Mouse (Mus musculus): ENCODE measurements at regions not wholly inside any gene's neighbourhood (a gene's known extent, or its start where the extent isn't known, plus 50 kb on each side); places are given as distances from the start of the nearest gene placed in this dataset.

DNA sequence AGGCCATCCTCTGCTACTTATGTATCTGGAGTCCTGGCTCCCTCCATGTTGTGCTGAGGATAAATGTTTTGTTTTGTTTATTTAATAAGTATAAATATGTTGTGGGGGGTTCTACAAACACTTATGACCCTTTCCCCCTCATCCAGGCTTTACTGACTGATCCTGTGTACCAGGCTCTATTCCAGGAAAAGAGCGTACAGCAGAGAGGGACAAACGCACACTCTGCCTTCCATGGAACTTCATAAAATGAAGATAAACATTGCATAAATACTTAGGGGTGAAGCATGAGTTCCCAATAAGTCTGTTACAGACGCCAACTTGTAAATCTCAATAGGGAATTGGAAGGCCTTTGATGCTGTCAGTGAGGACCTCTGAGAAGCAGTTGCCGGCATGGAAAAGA is 263.7 kb upstream of the Atp2b1 start:
- no peak for DNase-seq (ENCODE audit: inconsistent ontology term)

DNA sequence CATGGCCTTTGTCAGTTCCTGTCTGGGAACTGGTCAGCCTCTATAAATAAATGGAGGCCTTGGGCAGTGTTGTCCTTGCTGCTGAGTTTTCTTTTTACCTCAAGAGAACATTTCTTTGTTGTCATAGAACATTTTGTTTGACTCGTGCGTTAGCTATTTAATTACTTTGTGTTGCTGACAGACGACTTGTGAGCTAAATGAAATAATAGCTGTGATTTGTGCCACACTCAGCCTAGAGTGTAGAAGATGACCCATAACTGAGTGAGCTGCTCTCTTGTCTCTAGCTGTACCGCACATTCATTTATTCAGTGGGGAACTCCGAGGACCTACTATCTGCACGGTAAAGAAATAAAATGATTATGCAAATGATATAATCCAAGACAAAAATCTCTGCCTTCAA is 263.1 kb upstream of the Atp2b1 start:
- DNase-seq (ENCODE audit: inconsistent ontology term), result no peak

DNA sequence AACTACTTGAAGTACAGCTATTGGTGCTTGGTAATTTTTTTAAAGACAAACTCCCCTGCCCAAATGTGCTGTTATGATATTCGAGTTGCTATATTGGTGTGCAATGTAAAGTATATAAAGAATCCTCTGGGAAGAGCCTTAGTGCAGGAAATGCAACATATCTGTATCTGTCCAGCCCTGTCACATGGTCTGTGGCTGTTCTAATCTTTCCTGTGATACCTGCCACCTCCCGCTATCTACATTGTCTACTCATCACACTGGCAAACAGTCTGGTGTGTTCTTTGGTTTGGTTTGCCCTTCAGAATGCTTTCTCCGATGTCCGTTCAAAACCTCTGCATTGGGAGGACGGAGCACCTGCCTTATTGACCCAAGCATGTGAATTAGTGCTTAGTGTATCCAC is 262.6 kb upstream of the Atp2b1 start:
- DNase-seq (ENCODE audit: inconsistent ontology term), result no peak

DNA sequence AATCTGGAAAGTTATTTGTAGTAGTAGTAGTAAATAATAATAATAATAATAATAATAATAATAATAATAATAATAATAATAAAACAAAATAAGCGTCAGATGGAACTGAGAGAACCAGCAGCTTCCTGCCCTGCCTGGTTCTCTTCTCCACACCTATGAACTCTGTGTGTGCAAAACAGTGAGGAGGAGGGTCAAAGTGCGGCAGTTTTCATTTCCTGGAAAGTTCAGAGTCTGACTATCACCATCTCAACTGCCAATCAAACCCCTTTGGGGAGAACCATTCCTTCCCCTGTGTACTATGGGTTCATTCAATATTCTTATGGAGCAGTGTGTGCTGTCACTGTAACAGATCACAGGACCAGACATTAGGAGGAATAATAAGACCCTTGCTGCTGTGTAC is 262.1 kb upstream of the Atp2b1 start:
- DNase-seq (ENCODE audit: inconsistent ontology term), result no peak

DNA sequence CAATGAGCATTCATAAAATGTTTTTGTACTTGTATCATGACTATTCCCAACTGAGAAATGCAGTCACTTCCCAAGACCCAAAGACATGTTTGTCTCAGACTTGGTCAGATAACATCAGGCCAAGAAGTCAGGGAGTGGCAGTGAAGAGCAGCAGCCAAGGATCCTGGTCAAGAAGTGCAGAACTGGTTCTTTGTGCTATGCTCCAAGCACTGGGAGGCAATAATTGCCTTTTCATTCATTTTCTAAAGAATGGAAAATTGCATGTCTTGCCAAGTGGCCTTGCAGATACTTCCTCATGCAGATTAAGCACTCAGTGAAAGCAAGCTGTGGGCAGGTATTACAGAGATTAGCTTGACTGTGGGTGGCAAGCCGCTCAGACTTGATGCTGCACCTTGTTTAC is 253.5 kb upstream of the Atp2b1 start:
- peak; percentile 34 for DNase-seq (ENCODE audit: inconsistent ontology term)

DNA sequence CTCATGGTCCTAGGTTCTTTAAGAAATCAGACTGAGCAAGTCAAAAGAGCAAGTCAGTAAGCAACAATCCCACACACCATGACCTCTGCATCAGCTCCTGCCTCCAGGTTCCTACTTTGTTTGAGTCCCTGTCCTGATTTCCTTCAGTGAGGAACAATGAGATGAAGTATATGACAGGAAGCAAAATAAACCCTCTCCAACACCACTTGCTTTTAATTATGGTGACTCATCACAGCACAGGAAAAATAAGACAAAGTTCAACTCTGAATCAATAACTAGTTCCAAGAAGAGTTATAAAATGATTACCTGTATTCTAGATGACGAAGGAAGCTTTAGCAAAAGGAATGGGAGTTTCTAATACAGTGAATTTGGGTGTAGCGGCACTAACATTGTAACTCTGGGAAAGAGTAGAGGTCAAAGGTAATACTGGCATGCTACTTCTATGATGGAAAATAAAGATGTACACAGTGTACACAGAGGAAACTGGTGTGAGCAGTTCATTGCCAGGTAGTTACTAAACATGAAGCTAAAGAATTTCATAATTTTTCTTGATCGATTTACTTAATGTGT is 248.2 kb upstream of the Atp2b1 start:
- no peak for DNase-seq (ENCODE audit: inconsistent ontology term)

DNA sequence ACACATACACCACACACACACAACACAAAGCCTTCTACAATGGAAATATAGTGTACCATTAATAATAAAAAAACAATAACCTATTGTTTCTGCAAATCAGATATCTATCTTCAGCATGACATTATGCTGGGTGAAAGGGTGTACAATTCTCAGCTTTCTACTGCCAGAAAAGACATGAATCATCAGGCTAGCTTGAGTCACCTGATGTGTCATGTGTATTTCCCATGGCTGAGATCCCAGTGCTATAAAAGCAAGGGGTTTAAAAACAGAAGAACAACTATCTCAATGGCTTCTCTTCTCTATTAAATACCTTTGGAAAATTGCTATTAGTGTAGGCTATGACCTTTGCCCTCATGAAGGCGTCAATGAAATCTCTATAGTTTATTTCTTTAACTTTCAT is 246.5 kb upstream of the Atp2b1 start:
- peak; percentile 35 for DNase-seq (ENCODE audit: inconsistent ontology term)

DNA sequence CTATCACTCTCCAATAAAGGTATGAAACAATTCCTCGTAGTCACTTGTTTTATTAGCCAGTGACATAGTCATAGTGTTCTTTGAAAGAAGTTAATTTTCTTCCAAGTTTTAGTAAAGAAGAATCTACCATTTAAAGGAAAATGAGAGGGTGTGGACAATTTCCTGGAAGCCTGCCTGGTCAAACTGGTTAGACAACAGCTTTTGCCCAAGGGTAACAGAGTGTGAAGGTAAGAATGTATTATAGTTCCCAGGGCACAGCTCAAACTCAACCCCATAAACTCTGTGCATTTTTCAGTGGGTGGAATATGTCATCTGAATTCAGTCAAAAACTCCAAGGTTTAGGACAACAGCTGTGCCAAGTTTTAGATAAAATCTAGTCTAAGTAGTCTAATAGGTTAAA is 240.1 kb upstream of the Atp2b1 start:
- no peak for DNase-seq (ENCODE audit: inconsistent ontology term)

DNA sequence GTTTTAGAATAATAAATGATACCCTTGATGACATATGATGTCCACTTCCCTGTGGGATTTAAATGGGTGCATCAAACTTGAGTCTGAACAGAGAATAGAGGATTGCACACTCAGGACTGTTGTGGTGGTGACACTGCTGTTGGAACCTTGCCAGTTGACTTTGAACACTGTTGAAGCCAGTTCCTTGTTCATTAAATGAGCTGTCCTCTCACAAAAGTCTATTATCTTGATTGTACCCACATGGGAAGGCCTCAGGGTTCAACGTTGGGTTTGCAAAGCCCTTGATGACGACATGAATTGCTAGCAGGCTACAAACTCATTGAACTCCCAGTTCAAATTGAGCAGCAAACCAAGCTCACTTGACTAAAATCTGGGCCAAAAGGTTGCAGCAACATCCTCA is 237.3 kb upstream of the Atp2b1 start:
- DNase-seq (ENCODE audit: inconsistent ontology term), result peak; percentile 30

DNA sequence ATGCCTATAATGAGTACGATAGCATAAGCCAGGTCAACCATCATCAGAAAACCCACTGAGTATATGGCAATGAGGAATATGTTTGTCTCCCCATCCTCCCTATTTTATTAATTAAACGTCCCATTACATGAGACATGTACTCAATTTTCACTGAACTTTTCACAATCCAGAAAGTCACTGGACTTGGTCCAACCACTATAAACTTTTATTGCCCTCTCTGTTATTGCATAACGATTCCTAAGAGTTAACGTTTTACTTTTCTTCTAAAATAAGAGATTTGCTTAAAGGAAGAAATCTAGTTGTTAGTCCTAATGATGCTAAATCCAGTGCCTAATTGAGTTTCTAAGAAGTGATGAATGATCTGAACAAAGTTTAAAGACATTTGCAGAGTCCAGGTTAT is 236.0 kb upstream of the Atp2b1 start:
- DNase-seq (ENCODE audit: inconsistent ontology term), result no peak

DNA sequence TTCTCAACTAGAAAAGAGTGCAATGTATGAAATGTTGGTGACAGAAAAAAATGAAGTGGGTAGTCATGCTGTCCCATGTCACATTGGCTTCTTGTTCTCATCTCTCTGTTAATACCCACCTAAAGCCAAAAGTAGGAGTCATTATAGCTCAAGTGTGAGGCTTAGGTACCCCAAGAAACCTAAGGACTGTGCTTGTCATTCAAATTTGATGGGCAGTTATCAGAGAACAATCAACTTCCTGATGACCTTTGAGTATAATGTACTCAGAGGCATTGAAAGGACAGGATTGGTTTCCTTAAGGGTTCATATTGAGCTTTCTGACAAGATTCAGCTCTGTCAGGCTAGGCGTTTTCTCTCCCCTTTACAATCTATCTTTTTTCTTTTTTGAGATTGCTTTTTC is 231.8 kb upstream of the Atp2b1 start:
- DNase-seq (ENCODE audit: inconsistent ontology term), result no peak

DNA sequence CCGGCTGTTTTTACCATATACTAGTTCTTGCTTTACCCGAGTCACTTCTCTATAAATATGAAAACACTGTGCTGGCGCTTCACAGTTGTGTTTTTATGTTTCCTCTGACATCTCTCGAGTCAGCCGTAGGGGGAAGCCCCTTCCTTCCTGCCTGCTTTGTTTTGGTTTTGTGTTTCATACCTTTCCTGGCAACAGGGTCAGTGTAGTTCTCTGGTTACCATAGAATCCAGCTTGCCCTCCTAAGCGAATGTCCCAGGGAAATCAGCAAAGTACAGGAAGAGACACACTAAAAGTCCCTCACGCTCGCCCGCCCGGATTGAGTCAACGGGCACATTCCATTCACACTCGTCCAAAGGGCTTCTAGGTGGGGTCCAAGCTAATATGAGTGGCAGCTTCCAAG is 230.0 kb upstream of the Atp2b1 start:
- DNase-seq (ENCODE audit: inconsistent ontology term), result peak; percentile 13

DNA sequence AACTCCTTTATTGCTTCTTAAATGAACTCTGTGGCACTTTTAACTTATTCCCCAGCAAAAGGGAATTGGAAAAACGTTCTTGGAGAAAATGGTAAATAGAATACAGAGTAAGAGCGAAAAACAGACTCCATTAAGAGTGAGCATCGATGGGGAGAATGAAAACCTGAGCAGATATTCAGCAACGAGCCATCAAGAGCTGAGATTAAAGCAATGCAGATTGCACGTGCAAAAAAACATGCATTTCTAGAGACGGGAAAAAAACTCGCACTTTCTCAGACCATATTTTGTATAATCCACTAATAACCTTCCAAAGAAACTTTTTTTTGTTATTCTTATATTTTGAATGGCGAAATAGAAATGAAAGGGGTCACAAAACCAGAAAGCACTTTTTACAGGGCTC is 229.5 kb upstream of the Atp2b1 start:
- DNase-seq (ENCODE audit: inconsistent ontology term), result no peak

DNA sequence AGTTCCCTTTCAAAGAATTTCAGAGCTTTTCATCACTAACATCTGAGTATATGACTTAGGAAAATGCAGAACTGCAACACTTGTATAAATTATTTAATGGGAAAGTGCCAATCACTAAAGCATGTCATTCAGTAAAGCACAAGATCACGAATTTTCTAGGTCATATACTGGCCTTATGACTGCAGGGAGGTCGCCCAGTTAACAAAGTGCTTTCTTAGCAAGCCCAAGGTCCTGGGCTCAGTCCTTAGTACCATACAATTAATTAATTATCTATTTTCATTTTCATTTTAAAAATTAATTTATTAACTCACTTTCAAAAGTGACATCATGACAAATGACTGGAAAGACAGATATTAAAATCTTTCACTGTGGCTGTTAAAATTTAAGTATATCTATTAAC is 228.5 kb upstream of the Atp2b1 start:
- no peak for DNase-seq (ENCODE audit: inconsistent ontology term)

DNA sequence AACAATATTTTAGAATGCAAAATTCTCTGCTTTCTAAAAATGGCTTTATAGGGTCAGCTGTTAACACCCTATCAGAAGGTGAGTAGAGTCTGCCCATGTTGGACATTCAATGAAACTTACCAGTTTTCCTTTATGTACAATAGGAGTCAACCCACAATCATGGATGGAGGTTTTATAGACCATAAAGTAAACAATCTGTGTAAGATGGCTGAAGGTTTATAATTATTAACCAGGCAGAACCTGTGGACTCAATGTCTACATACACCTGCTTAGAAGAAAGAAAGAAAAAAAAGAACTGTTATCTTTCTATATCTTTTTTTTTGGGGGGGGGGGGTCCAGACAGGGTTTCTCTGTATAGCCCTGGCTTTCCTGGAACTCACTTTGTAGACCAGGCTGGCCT is 227.8 kb upstream of the Atp2b1 start:
- no peak for DNase-seq (ENCODE audit: inconsistent ontology term)

DNA sequence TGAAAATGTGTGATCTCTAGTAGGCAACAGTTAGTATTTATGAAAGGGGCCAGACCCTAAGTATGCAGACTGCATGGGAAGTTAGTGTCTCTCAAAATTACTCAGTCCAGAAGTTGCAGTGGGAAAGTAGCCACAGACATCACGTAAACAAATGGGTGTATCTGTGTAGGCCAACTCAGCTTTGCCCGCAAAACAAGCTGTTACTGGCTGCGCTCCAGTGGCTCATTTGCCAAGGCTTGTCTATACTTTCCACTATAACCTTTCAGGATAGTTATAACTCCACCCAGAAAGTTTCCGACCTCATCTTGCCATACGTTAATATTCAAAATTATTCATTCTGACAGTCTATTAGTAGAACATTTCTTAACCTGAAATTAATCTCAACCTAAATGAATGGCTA is 222.4 kb upstream of the Atp2b1 start:
- DNase-seq (ENCODE audit: inconsistent ontology term), result no peak

DNA sequence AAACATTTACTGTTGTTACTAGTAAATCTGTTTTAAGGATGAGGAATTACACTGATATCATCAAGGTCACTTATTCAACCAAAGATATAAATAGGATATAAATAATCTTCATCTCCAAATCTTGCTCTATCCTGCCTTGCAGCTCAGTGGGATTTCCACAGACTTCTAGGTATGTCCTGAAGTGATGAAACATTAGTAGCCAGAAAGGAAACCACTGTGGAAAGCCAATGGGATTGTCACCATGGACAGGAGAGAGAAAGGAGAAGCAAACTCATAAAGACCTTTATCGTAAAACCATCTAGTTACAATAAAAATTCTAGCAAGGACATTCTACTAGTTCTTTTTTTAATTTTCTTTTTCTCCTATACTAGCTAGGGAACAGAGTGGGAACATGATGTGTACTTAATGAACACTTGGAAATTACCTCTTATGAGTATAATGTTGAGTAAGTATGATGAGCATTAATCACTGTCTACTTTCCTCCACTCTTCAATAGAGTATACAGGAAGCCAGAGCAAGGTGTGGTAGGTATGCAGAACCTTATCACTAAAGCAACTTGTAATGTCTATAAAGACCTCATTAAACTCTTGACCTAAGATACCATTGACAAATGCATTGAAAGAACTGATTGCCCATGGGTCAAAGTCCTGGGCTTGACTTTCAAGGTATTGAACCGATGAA is 219.4 kb upstream of the Atp2b1 start:
- no peak for DNase-seq (ENCODE audit: inconsistent ontology term)

DNA sequence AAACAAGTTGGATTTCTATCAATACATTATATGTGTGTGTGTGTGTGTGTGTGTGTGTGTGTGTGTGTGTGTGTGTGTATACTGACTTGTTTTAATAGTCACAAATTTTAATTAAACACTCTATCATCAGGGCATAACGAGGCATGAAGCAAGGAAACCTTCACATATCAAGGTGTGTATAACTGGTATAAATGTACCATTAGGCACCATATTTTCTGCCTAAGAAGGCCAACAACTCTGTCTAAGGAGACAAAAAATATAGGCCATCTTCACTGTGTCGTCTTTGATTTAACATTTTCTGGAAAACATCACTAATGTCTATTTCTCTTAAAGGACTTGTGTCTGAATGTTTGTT is 218.9 kb upstream of the Atp2b1 start:
- DNase-seq (ENCODE audit: inconsistent ontology term), result no peak

DNA sequence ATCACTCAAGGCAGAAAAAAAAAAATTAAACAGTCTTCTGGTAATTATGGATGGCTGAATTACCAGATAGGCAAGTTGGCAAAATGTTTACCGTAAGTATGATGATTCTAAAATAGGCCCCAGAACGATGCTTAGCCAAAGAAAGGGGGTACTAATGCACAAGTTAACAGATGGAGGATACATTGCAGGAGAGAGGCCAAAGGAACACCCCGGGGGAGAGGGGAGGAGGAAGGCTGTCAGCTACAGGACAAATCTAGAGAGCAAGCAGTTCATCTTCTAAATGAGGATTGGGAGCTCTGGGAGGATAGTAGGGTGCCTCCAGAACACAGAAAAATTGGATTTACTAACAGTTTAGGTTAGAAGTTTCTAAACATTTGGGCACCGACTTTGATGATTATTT is 216.3 kb upstream of the Atp2b1 start:
- no peak for DNase-seq (ENCODE audit: inconsistent ontology term)

DNA sequence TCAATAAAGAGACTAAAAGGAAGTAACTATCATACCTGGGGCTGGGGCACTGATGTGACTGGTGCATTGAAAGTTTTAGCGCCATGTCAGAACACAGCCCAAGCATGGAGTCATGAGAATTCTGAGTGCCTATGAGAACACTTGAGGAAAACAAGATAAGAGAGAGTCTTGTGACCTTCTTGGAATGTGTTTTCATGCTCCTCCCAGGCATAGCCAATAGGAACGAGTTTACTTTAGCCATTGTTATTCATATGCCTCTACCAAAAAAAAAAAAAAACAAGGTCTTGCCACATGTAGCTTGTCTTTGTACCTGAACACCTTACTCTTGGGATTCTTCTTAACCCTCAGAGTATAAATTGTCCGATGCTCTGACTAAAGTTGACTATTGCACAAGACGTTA is 214.6 kb upstream of the Atp2b1 start:
- no peak for DNase-seq (ENCODE audit: inconsistent ontology term)

DNA sequence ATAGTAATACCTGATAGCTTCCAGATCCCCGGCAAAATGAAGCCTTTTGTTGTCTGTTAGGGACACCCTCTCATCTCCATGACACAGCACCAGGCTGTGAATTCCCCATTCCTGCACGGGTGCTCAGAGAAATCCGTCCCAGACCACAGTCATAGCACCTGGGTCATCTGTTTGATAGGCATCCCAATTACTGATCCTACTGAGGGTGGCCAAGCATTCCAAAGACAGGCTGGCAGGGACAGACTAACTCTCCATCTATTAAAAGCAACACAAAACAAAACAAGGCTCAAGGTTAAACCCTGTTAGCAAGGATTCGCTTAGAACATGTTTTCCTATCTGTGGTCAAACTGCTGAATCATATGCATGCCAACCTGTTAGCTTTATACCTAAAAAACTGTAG is 213.8 kb upstream of the Atp2b1 start:
- DNase-seq (ENCODE audit: inconsistent ontology term), result peak; percentile 14

DNA sequence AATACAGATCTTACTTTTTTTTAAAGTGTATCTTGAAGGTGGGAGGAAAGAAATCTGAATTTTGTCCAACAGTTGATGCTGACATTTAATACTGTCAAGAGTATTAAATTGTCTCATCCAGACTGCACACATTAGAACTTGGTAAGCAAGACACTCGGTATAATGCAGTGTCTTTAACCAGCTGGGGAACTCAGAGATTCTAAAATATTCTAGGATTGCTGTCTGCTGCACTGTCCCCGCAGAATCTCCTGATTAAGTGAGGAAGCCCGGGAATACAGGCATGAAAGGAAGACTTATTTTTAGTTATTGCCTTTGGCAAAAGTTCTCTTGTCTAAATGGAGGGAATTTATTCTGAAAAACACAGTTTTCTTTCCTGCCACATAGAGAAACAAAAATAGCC is 212.9 kb upstream of the Atp2b1 start:
- no peak for DNase-seq (ENCODE audit: inconsistent ontology term)

DNA sequence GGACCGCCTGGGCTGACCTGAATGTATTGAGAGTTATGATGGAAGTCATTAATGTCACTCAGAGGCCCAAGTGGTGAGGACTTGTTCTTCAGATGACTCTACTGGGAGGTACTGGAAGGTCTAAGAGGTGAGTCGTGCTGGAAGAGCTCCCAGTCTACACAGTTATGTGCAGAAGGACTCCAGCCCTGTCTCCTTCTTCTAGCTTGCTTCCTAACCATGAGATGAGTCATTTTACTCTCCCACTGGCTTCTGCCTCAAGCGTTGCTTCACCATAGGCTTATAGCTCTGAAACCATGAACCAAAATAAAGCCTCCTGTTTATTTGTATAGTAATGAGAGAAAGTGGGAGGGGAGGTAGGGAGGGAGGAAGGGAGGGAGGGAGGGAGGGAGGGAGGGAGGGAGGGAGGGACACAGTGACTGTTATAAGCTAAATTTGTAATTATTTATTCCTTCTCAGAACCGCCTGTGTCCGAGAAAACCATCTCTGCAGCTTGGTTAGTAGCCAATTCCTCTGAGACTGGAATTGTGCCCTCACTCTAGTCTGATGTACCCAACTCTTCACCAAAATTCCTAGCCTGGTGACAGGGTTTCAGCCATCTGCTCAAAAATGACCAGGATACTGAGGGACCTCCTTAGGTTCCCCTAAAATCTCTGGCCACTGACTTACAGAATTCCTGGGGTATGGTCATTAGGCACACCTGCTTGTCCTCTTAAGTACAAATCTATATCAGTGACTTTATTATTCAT is 211.6 kb upstream of the Atp2b1 start:
- DNase-seq (ENCODE audit: inconsistent ontology term), result peak; percentile 30

Measured in Muller cell, postnatal 12 days (primary cell).